Mouse (Mus musculus) adrenal gland, postnatal 0 days (tissue): ENCODE results near the gene Dnajc22. TPM values are rescaled to one million over a fixed set of nuclear protein-coding genes. Genes with fewer than 3 reads are reported as not detected.

Experiments
- microRNA-seq: library from miRNA; unstranded; fragments of <30 nt; microRNA quantifications from one replicate; pipeline ENCODE4, GENCODE M21; 2016; ENCODE audit warnings: borderline replicate concordance; ENCODE audit not compliant: insufficient number of aligned reads
- polyA plus RNA-seq: library from polyadenylated mRNA; unstranded; fragments of >200 nt; fragmentation: Nextera tagmentation; extraction: Ambion mirVana; gene quantifications from 2 replicates; pipeline ENCODE4 v1.2.1, GENCODE M21; 2015

The Dnajc22 gene
- polyA plus RNA-seq, result 1.2 and 2.4 TPM in 2 replicates

DNA sequence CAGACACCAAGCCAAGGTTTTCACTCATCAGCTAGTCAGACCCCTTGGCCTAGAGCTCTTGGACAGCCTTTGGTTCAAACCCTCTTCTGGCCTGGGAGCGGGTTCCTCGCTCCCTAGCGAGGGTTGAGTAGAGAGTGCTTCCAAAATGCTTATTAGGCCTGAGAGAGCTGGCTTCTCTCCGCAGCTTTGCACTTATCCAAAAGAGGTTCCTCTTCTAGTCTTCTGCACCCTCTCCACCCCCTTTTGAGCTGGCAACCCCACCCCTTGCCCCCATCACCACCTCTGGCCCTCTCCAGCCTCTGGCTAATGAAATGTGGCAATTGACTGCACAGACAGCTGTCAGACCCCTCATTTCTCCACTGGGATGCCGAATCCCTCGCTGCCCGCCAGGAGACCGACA, at the start of gene Dnajc22:
TSS of gene Dnajc22 (plus strand) at position 301 of the 400 bp plus-strand sequence.

DNA sequence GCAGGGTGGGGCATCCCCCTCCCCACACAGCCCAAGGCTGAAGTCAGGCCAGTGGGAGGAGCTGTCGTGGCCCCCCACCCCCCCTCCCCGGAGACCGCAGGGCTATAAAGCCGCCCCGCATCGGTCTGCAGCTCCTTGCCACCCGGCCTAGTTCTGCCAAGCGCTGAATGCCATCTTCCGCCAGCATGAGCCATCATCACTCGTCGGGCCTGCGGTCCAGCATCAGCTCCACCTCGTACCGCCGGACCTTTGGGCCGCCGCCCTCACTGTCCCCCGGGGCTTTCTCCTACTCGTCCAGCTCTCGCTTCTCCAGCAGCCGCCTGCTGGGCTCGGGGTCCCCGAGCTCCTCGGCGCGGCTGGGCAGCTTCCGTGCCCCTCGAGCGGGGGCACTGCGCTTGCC, 37.9 kb upstream of the Dnajc22 start, which contains the start of gene Prph:
TSS of gene Prph (plus strand) at position 135 of the 400 bp plus-strand sequence.

DNA sequence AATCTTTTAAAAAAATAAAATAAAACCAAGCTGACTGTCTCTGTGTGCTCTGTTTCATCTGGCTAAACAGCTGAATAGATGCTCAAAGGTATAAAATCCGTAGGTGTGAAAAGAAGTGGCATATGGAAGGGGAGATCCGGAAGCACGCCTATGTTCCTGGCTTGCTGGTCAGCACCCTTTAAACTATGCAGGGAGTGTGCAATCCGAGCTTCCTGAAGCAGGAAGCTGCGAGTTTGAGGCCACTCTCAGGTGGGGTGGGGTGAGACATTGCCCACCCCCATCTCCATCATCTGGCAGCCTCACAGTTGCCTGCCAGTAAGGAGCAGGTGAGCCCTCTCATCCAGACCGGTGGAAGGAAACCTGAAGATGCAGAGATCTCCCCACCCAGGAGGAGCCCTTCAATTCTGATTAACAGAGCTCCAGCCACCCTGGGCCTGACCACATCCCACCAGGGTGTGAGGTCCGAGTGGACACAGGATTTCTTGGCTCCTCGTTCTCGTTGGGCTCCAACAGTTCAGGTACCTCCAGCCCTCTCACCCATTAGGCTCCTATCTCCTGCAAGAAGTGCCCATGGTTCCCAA, 18.9 kb upstream of the Dnajc22 start, which contains the start of gene Troap:
TSS of gene Troap (plus strand) at position 557 of the 581 bp plus-strand sequence.

DNA sequence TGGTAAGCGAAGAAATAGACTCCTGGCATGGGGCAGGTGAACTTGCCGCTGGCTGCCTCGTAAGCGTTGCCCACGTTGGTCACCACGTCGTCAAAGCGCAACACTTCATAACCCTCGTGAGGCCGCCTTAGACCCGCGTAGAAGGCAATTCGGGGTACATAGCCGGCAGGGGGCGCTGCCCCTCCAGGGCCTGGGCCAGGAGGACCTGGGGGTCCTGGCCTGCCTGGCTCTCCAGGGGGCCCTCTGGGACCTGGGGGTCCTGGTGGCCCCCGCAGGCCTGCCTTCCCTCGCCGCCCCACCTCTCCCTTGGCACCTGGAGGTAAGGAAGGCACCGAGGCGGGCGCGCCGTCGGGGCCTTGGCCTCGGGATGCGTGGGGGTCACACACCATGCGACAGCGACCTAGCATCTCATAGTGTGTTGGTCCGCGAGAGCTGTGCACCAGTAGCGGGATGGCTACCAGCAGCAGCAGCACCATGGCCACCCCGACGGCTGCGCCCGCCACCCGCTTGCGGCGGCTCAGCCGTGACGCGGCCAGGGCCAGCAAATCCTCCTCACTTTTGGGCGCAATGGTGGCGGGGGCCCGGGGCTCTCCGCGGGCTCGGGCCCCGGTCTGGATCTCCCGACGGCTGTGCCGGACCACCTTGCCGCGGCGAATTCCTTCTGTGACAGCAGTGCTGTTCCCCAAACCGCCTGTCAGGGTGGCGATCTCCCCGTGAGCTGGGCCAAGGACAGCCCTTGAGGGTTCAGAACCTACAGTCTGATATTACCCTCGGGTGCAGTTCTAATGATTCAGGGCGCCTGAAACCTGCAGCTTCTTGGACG, 5.5 kb upstream of the Dnajc22 start, which contains the start of gene C1ql4:
TSS of gene C1ql4 (minus strand) at position 565 of the 823 bp plus-strand sequence.

DNA sequence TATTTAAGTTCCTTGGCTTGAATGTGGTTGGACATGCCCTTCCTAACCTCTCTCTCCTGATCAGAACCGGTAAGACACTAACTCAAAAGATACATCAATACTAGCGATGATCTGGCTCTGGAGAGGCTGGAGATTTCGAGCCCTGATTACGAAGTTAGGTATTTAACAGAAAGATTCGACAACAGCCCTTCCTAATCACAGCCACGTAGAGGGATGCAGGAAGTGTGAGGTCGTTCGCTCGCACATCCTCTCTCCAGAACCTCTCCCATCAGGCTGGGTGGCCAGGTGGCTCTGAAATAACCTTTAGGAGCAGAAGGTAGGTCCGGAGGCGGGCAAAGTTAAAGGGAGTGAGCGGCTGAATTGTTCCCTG, 32.7 kb downstream of the Dnajc22 start, which contains the start of gene Spats2:
TSS of gene Spats2 (plus strand) at position 206 of the 370 bp plus-strand sequence.

Small RNAs within 50 kb of the gene (microRNA-seq; reads per million reads assigned to microRNA genes)
- 1.4 reads per million for gene Mir6960

Other genes starting within 250 kb of the Dnajc22 start
- 5.1 and 6.8 TPM in 2 replicates for gene Kmt2d, start 222.0 kb upstream of the Dnajc22 start, polyA plus RNA-seq
- 9.2 and 11.9 TPM in 2 replicates for gene Rhebl1, start 198.6 kb upstream of the Dnajc22 start, polyA plus RNA-seq
- gene Dhh, start 194.6 kb upstream of the Dnajc22 start, polyA plus RNA-seq, result 2.4 and 3.1 TPM in 2 replicates
- gene Lmbr1l, start 174.9 kb upstream of the Dnajc22 start, polyA plus RNA-seq, result 10.6 and 11.6 TPM in 2 replicates
- 644 and 731 TPM in 2 replicates for gene Tuba1b, start 158.6 kb upstream of the Dnajc22 start, polyA plus RNA-seq
- not detected in 2 replicates for gene Gm49450, start 139.6 kb upstream of the Dnajc22 start, polyA plus RNA-seq
- gene Tuba1a, start 139.5 kb upstream of the Dnajc22 start, polyA plus RNA-seq, result 949 and 2,608 TPM in 2 replicates
- 86.3 and 141 TPM in 2 replicates for gene Tuba1c, start 63.3 kb upstream of the Dnajc22 start, polyA plus RNA-seq
- 69.2 and 285 TPM in 2 replicates for gene Prph, start 38.0 kb upstream of the Dnajc22 start, polyA plus RNA-seq
- gene Troap, start 18.6 kb upstream of the Dnajc22 start, polyA plus RNA-seq, result 5.4 and 6.5 TPM in 2 replicates
- 0.19 and 0.26 TPM in 2 replicates for gene C1ql4, start 5.4 kb upstream of the Dnajc22 start, polyA plus RNA-seq
- 15.4 and 21.1 TPM in 2 replicates for gene Spats2, start 32.7 kb downstream of the Dnajc22 start, polyA plus RNA-seq
- gene Kcnh3, start 131.7 kb downstream of the Dnajc22 start, polyA plus RNA-seq, result 0.93 and 1.0 TPM in 2 replicates
- gene Mcrs1, start 158.8 kb downstream of the Dnajc22 start, polyA plus RNA-seq, result 84.0 and 84.4 TPM in 2 replicates
- gene Prpf40b, start 201.9 kb downstream of the Dnajc22 start, polyA plus RNA-seq, result 27.4 and 36.5 TPM in 2 replicates
- gene Fam186b, start 202.7 kb downstream of the Dnajc22 start, polyA plus RNA-seq, result 0.95 and 1.5 TPM in 2 replicates